Mouse (Mus musculus): ENCODE results near the gene Fbxo24.

- TF ChIP-seq E2F4 (IDR thresholded peaks at IDR 0.05; ENCODE audit: insufficient replicate concordance, low read depth, low read length) = no peak
- no peak for TF ChIP-seq HCFC1 (IDR thresholded peaks at IDR 0.05; ENCODE audit: low read depth, low read length)
- no peak for TF ChIP-seq CTCF (conservative IDR thresholded peaks at IDR 0.05 in 1 of 2, IDR thresholded peaks at IDR 0.05 in 1 of 2; ENCODE audit: low read depth in 2 of 2, low read length in 2 of 2)
- TF ChIP-seq EP300 (IDR thresholded peaks at IDR 0.05; ENCODE audit: low read length) = no peak
- TF ChIP-seq KAT2A (IDR thresholded peaks at IDR 0.05; ENCODE audit: insufficient replicate concordance, low read length) = no peak
- TF ChIP-seq POLR2A (IDR thresholded peaks at IDR 0.05; ENCODE audit: low read depth, low read length) = no peak
- TF ChIP-seq ZKSCAN1 (IDR thresholded peaks at IDR 0.05; ENCODE audit: borderline replicate concordance, low read depth, low read length) = no peak
Observed at GRCm38 (mm10) chr5:137639472-137639871, 10.7 kb upstream of the Fbxo24 start.

Data from CH12.LX (cell line).